Mouse (Mus musculus) ES-E14 (cell line): Measurements from ENCODE around the gene Olfr1469.
"Not testable (repeated sequence)": the region's sequence is repeated elsewhere in the genome, so short reads cannot be mapped to it uniquely, and the experiment has no call there.

Experiments
- CHD2 ChIP-seq: IDR thresholded peaks from 2 replicates; pipeline ENCODE4 v1.6.1; 2014; ENCODE audit warnings: mild to moderate bottlenecking, low read depth, low read length, inconsistent platforms
- ZC3H11A ChIP-seq: IDR thresholded peaks from 2 replicates; pipeline ENCODE4 v1.6.1; 2012; ENCODE audit warnings: low read depth, mild to moderate bottlenecking, inconsistent platforms, low read length, borderline replicate concordance
- ZNF384 ChIP-seq: IDR thresholded peaks from 2 replicates; pipeline ENCODE4 v1.6.1; 2012; ENCODE audit warnings: low read depth, low read length, inconsistent platforms

GRCm38 (mm10) chr19:13443109-13443508 is 35.5 kb downstream of the Olfr1469 start, which contains the start of gene Olfr1471:
- TF ChIP-seq ZNF384, CHD2, ZC3H11A: not testable (repeated sequence)
